ENCODE assay signal across 22 mouse cellular contexts in genomic region chr6:5768576-5768975, GRCm38 (mm10). TPM values are rescaled to one million over a fixed set of nuclear protein-coding genes. Genes with fewer than 3 reads are reported as not detected.
A peak's percentile ranks its signal among the peaks of the same experiment; 100 is the strongest.
DNase-seq lines count a peak whose midpoint lies in the region; ATAC-seq and TF ChIP-seq lines count a peak whose summit lies in the region.
"Had no signal": no experiment of that assay in that cellular context is flagged by ENCODE, and none has a peak within 500 bp of the region (broad histone marks: within the 10 kb centered on the region; RNA-seq: fewer than 3 reads in every experiment).

No protein-coding gene starts in this region.

- no peaks in the 10 kb centered on the region for H3K27me3 ChIP-seq in midbrain, postnatal 0 days (ENCODE audit: insufficient read depth, low read length)
- no peaks in the 10 kb centered on the region for H3K27me3 ChIP-seq in midbrain, embryonic 16.5 days (ENCODE audit: control insufficient read depth, insufficient read depth, low read depth, low read length)
- H3K27me3 ChIP-seq: kidney, embryonic 15.5 days; midbrain, embryonic 12.5 days had no signal

- peak; percentile 52 for DNase-seq in midbrain, postnatal 0 days (ENCODE audit: low spot score)
- peak; percentile 47 for DNase-seq in cerebellum, adult 11-12 months
- peak; percentile 76 to 84 for DNase-seq in cerebellum, postnatal 10 days
- no peak for DNase-seq in embryo, embryonic 11 days
- DNase-seq in liver, result no peak
- no peak for DNase-seq in right cerebral cortex, postnatal 10 days (ENCODE audit: low spot score in 2 of 2)
- DNase-seq: adrenal gland, postnatal 14 days; gastrocnemius, postnatal 10 days; kidney, adult 11 months; kidney, postnatal 36 days; layer of hippocampus, postnatal 36 days; lung, embryonic 14.5 days; thymus, postnatal 14 days had no signal

- no peak for ATAC-seq in midbrain, postnatal 0 days (ENCODE audit: low FRiP score)
- ATAC-seq in midbrain, embryonic 16.5 days, result no peak

- no peaks in the 10 kb centered on the region for H3K4me1 ChIP-seq in midbrain, postnatal 0 days (ENCODE audit: insufficient read depth, low read length)
- no peaks in the 10 kb centered on the region for H3K4me1 ChIP-seq in midbrain, embryonic 16.5 days (ENCODE audit: control insufficient read depth, insufficient read depth, low read length)
- H3K4me1 ChIP-seq: kidney, embryonic 15.5 days; midbrain, embryonic 12.5 days had no signal

- TF ChIP-seq CTCF in midbrain, postnatal 0 days (IDR thresholded peaks at IDR 0.05), result no peak

- no peaks in the 10 kb centered on the region for H3K9me3 ChIP-seq in midbrain, postnatal 0 days (ENCODE audit: low read length)
- H3K9me3 ChIP-seq in midbrain, embryonic 16.5 days (replicated peaks; ENCODE audit: control insufficient read depth, low read length, poor library complexity, severe bottlenecking), result no peaks in the 10 kb centered on the region
- H3K9me3 ChIP-seq: embryonic facial prominence, embryonic 10.5 days; kidney, embryonic 15.5 days; midbrain, embryonic 12.5 days had no signal

- no peak overlapping the region for H3K4me2 ChIP-seq in midbrain, postnatal 0 days (ENCODE audit: low read depth, low read length, poor library complexity, severe bottlenecking)
- no peak overlapping the region for H3K4me2 ChIP-seq in midbrain, embryonic 16.5 days (ENCODE audit: low read length)
- H3K4me2 ChIP-seq: heart, embryonic 11.5 days; kidney, embryonic 15.5 days; lung, embryonic 14.5 days; midbrain, embryonic 12.5 days had no signal

- H3K9ac ChIP-seq in midbrain, postnatal 0 days (replicated peaks; ENCODE audit: low read length, poor library complexity, severe bottlenecking), result no peak overlapping the region
- no peak overlapping the region for H3K9ac ChIP-seq in midbrain, embryonic 16.5 days (ENCODE audit: low read depth, low read length)
- H3K9ac ChIP-seq: kidney, embryonic 15.5 days; liver, embryonic 14.5 days; lung, embryonic 14.5 days; midbrain, embryonic 12.5 days had no signal

- H3K4me3 ChIP-seq in midbrain, postnatal 0 days (ENCODE audit: low read depth, low read length), result no peak overlapping the region
- no peak overlapping the region for H3K4me3 ChIP-seq in midbrain, embryonic 16.5 days (ENCODE audit: low read depth, low read length)
- H3K4me3 ChIP-seq: embryonic facial prominence, embryonic 10.5 days; kidney, embryonic 15.5 days; midbrain, embryonic 12.5 days had no signal

- H3K36me3 ChIP-seq in midbrain, postnatal 0 days (ENCODE audit: insufficient read depth, low read length), result no peaks in the 10 kb centered on the region
- no peaks in the 10 kb centered on the region for H3K36me3 ChIP-seq in midbrain, embryonic 16.5 days (ENCODE audit: control insufficient read depth, insufficient read depth, low read length)
- H3K36me3 ChIP-seq: embryonic facial prominence, embryonic 10.5 days; kidney, embryonic 15.5 days; midbrain, embryonic 12.5 days had no signal

- no peak overlapping the region for H3K27ac ChIP-seq in midbrain, postnatal 0 days (ENCODE audit: low read depth, low read length)
- no peak overlapping the region for H3K27ac ChIP-seq in midbrain, embryonic 16.5 days (ENCODE audit: low read length)
- H3K27ac ChIP-seq: embryonic facial prominence, embryonic 10.5 days; kidney, embryonic 15.5 days; liver, embryonic 14.5 days; midbrain, embryonic 12.5 days had no signal

- WGBS in midbrain, postnatal 0 days, result 68% methylated on average over 1 of the region's 1 CpGs
- WGBS in midbrain, embryonic 16.5 days, result 85% methylated on average over 1 of the region's 1 CpGs

RNA-seq across cellular contexts. Expression of gene Dync1i1, which starts 43.1 kb away (rescaled TPM):
- 62.0 and 64.0 TPM in 2 replicates for total RNA-seq in midbrain, postnatal 0 days (2014; rRNA removed)
- 73.1 and 75.2 TPM in 2 replicates for polyA plus RNA-seq in midbrain, postnatal 0 days (2015; fragmentation: Nextera tagmentation; extraction: Ambion mirVana)
- polyA plus RNA-seq in midbrain, embryonic 16.5 days (2015; fragmentation: Nextera tagmentation; extraction: Ambion mirVana), result 27.1 and 43.1 TPM in 2 replicates
- total RNA-seq: granulocyte monocyte progenitor cell, adult 5-6 weeks; megakaryocyte, adult 5-6 weeks; MEL had no signal
- polyA plus RNA-seq: liver, embryonic 14.5 days had no signal

Comparison
In these comparisons a context has a peak if more than half of its experiments do, and no peak if none do; other contexts are left out.
1. DNase-seq: peak in midbrain, postnatal 0 days (single experiment), cerebellum, adult 11-12 months (single experiment) and cerebellum, postnatal 10 days (2 of 2); none in embryo, embryonic 11 days (single experiment), liver (single experiment) and right cerebral cortex, postnatal 10 days (0 of 2).